Mouse (Mus musculus) c-Kit-positive CD71-positive TER-119-negative erythroid progenitor cells, embryonic 14.5 days (primary cell): ENCODE results near the gene Mthfd2.
A peak's percentile ranks its signal among the peaks of the same experiment; 100 is the strongest.

Source experiments
- DNase-seq: peaks from one replicate; pipeline ENCODE4 v3.0.0-alpha.2; 2013; ENCODE audit warnings: low read depth

The Mthfd2 gene

DNA sequence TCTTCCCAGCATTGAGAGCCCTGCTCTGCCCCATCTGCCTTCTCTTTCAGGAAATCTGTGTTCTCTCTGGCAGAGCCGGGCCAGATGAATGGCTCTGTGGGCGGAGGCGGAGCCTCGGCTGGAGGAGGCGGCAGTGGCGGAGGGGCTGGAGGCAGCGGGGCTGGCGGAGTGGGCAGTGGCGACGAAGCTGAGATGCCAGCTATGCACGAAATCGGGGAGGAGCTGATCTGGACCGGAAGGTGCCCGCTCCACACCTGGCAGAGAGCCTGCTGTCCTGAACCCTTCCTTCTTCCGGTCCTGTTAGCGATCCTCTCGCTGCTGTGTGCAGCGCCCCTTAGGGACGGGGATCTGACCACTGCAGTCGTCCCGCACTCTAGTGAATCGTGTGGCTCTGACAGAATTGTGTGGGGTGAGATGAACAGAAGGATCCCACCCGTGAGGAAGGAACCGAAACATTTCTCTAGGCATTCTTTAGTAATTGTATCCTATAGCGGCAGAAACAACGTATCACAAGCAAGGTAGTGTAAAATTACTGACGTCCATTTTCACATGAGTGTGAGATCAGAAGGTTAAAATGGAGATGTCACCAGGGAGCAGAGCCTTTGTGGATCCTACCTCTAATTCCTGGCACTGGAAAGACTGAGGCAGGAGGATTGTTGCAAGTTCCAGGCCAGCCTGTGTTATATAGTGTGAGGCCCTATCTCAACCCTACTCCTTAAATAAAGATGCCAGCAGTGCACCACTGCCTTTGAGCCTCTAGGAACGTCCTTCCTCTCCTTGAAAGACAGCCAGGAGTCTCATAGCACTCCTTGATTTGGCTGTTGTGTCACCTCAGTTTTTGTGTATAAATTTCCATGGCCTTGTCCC lies 57.3 kb downstream of the Mthfd2 start:
- peak; percentile 17 for DNase-seq

DNA sequence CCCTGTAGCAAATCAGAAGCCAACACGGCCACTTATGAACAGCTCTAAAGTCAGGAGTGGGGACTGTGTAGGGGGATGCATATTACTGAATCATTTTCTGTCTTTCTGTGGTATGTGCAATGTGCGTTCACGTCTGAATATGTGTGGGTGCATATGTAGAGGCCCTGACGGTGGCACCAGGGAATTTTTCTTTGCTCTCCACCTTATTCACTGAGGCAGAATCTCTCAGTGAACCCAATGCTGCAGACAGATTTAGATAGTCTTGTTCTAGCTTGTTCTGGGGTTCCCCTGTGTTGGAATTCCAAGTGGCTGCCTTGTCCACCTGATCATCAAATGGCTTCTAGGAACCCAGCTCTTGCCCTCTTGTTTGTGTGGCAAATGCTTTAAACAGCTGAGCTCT lies 58.1 kb downstream of the Mthfd2 start:
- no peak for DNase-seq

DNA sequence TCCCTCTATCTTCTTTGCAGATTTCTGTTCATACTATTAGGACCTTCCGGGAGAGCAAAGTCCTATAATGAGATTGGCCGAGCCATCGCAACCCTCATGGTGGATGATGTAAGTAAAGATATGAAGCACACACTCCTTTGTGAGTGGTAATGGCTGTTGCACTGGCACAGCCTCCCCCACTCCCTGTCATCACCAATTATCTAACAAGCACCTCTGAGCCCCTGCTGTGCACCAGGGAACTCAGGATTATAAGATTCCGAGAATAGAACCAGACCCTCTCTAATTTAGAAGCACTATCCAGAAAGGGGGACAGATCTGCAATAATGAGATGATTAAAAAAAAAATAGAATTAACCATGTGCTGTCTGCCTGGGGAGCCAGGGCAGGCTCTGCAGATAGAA lies 60.1 kb downstream of the Mthfd2 start:
- no peak for DNase-seq

DNA sequence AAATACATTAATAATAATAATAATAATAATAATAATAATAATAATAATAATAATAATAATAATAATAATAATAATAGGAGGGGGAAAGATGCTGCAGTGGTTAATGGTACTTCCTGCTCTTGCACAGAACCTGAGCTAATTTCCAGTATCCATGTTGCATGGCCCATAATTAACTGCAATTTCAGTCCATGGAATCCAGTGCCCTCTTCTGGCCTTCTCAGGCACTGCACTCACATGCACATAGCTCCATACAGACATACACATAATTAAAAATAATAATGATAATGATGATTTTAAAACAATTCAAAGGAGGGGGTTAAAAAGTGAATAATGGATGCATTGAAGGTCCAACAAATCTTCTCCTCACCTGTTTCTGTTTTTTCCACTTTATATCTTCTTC lies 60.5 kb downstream of the Mthfd2 start:
- DNase-seq = peak; percentile 34

DNA sequence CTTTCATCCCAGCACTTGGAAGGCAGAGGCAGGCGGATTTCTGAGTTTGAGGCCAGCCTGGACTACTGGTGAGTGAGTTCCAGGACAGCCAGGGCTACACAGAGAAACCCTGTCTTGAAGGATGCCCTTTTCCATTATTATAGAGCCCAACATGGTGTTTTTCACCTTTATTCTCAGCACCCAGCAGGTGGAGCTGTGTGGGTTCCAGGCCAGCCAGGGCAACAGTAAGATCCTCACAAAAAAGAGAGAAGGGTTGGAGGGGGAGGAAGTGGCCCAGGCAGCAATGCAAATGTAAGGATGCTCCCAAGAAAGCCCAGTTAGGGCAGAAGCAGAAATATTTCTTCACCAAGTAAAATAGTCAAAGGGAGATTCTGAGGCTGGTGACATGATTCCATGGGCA lies 61.2 kb downstream of the Mthfd2 start:
- DNase-seq = no peak
